Mouse (Mus musculus) liver, embryonic 13.5 days (tissue): ENCODE data around the gene Prr13. TPM values are rescaled to one million over a fixed set of nuclear protein-coding genes. Genes with fewer than 3 reads are reported as not detected.

Experiments
- ATAC-seq: fragments of 200-750 bp; cut with Nextera tagmentation; 2 replicates; pipeline ENCODE4 v1.8.0; 2017; ENCODE audit warnings: low read depth, mild to moderate bottlenecking, moderate number of reproducible peaks, moderate library complexity
- DNase-seq: peaks from one replicate; pipeline ENCODE4 v3.0.0; 2022
- H3K27ac ChIP-seq: fragments of 300-500 bp; sonication (generic); 2 replicates; pipeline ENCODE4 v1.5.1; 2015; ENCODE audit warnings: moderate library complexity, mild to moderate bottlenecking, inconsistent platforms
- H3K27me3 ChIP-seq: fragments of 300-500 bp; sonication (generic); 2 replicates; pipeline ENCODE4 v1.6.1; 2015; ENCODE audit warnings: mild to moderate bottlenecking, inconsistent platforms
- H3K36me3 ChIP-seq: fragments of 300-500 bp; sonication (generic); 2 replicates; pipeline ENCODE4 v1.6.1; 2015; ENCODE audit warnings: mild to moderate bottlenecking, inconsistent platforms
- H3K4me1 ChIP-seq: fragments of 300-500 bp; sonication (generic); replicated peaks from 2 replicates; pipeline ENCODE4 v1.6.1; 2015; ENCODE audit warnings: inconsistent platforms
- H3K4me2 ChIP-seq: fragments of 300-500 bp; sonication (generic); 2 replicates; pipeline ENCODE4 v1.6.1; 2015; ENCODE audit warnings: inconsistent platforms, mild to moderate bottlenecking, moderate library complexity
- H3K4me3 ChIP-seq: fragments of 300-500 bp; sonication (generic); replicated peaks from 2 replicates; pipeline ENCODE4 v1.5.1; 2015; ENCODE audit warnings: mild to moderate bottlenecking, inconsistent platforms
- H3K9ac ChIP-seq: fragments of 300-500 bp; sonication (generic); 2 replicates; pipeline ENCODE4 v1.6.1; 2015; ENCODE audit warnings: mild to moderate bottlenecking, inconsistent platforms
- H3K9me3 ChIP-seq: fragments of 300-500 bp; sonication (generic); replicated peaks from 2 replicates; pipeline ENCODE4 v1.6.1; 2016; ENCODE audit warnings: inconsistent platforms
- whole genome bisulfite sequencing: fragments of 180-500 bp; shearing (Covaris S2); methylation state at CpG from one replicate; pipeline ENCODE4 v1.1.7; 2015; ENCODE audit not compliant: insufficient replicate concordance; 5-methylcytosine and 5-hydroxymethylcytosine counted together
- polyA plus RNA-seq: library from polyadenylated mRNA; unstranded; fragments of >200 nt; fragmentation: Nextera tagmentation; extraction: Ambion mirVana; gene quantifications from 2 replicates; pipeline ENCODE4 v1.2.1, GENCODE M21; 2015

Prr13 gene
- polyA plus RNA-seq, 1 experiment from 2014 or later, result 108 TPM

DNA sequence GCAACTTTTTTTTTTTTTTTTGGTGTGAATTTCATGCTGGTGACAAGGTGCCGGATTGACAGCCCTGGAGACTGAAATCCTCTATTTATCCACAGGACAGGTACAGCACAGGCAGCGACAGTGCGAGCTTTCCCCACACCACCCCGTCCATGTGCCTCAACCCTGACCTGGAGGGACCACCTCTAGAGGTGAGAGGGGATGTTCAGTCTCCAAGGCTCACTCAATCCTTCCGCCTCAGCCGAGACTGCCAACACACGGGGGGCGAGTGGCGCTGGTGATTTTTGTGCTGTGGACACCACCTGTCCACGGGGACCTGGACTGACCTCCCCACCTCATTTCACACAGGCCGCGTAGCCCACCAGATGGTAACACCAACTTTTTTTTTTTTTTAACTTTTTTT, 27.0 kb downstream of the Prr13 start:
- no peaks in the 10 kb centered on the region for H3K4me1 ChIP-seq
- WGBS, result 92% methylated on average over 12 of the region's 12 CpGs
- H3K4me2 ChIP-seq, result no peak overlapping the region
- peaks cover 91% of the 10 kb centered on the region for H3K36me3 ChIP-seq
- H3K4me3 ChIP-seq, result no peak overlapping the region
- DNase-seq (no peak), ATAC-seq (no peak)
- no peak overlapping the region for H3K9ac ChIP-seq
- H3K27ac ChIP-seq, result no peak overlapping the region
- no peaks in the 10 kb centered on the region for H3K9me3 ChIP-seq
- H3K27me3 ChIP-seq, result no peaks in the 10 kb centered on the region

DNA sequence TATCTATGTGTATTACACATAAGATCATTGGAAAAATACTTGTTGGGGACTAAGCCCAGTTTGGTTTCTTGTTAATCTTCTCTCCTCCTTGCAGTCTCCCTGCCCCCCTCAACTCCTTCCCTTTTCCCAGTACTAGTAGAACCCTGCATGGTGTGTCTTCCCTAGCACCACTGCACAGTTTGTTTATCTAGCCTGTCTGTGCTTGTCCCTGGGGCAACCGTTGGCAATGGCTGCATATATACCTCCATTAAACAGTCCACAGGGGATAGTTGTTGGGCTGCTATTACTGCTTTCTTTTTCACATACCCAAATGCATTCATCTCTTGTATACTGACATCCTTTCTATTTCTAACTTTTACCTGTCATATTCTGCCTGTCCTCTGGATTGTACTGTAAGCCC, 28.8 kb downstream of the Prr13 start:
- no peaks in the 10 kb centered on the region for H3K9me3 ChIP-seq
- H3K4me2 ChIP-seq, result no peak overlapping the region
- peaks cover 84% of the 10 kb centered on the region for H3K36me3 ChIP-seq
- DNase-seq (no peak), ATAC-seq (no peak)
- no peaks in the 10 kb centered on the region for H3K27me3 ChIP-seq
- H3K27ac ChIP-seq, result no peak overlapping the region
- no peak overlapping the region for H3K9ac ChIP-seq
- WGBS, result 60% methylated on average over 1 of the region's 1 CpGs
- no peaks in the 10 kb centered on the region for H3K4me1 ChIP-seq
- H3K4me3 ChIP-seq, result no peak overlapping the region

DNA sequence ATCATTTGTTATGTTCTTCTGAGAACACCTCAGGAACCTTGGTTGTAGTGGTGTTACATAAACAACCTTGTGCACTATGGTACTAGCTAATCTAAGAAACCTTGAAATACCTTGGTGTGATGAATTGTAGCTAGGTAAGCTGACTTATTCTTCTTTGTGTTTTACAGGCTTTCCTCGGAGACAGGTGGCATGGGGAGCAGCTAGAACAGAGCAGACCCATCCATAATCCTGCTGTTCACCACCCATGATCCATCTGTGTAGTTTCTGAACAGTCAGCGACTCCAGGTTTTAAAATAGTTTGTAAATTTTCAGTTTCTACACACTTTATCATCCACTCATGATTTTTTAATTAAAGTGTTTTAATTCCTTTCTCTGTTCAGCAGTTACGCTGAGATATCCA, 39.5 kb downstream of the Prr13 start:
- Histone ChIP-seq H3K9me3 (no peaks in the 10 kb centered on the region), H3K4me1 (peaks cover 9% of the 10 kb centered on the region; the same call in 1 of the 2 replicates), H3K27ac (no peak overlapping the region), H3K4me2 (no peak overlapping the region), H3K4me3 (no peak overlapping the region), H3K36me3 (peaks cover 98% of the 10 kb centered on the region), H3K9ac (no peak overlapping the region), H3K27me3 (no peaks in the 10 kb centered on the region)
- DNase-seq (no peak), ATAC-seq (no peak)
- 88% methylated on average over 3 of the region's 3 CpGs for WGBS

DNA sequence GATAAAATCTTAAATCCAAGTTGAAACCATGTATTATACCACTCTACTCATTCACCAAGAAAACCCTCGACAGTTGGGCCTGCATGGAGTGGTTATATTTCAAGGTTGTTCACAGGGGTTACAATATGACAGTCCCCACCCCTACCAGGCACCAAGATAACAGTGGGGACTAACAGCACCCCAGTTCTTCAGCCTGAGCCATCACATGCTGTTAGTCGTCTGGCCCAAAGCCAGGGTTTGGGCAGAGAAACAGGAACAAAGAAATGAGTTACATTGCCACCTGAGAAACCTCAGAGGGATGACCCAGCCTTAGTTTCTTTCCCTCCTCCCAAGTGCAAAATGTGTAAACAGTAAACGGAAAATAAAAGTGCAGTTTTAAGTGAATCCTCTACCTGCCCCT, 40.5 kb downstream of the Prr13 start:
- no peak overlapping the region for H3K4me2 ChIP-seq
- H3K36me3 ChIP-seq, result peaks cover 98% of the 10 kb centered on the region
- no peaks in the 10 kb centered on the region for H3K27me3 ChIP-seq
- WGBS, result 76% methylated on average over 3 of the region's 3 CpGs
- H3K27ac ChIP-seq, result no peak overlapping the region
- H3K4me3 ChIP-seq, result no peak overlapping the region
- no peak overlapping the region for H3K9ac ChIP-seq
- H3K9me3 ChIP-seq, result no peaks in the 10 kb centered on the region
- peaks cover 9% of the 10 kb centered on the region; the same call in 1 of the 2 replicates for H3K4me1 ChIP-seq
- no peak for DNase-seq
- no peak for ATAC-seq

DNA sequence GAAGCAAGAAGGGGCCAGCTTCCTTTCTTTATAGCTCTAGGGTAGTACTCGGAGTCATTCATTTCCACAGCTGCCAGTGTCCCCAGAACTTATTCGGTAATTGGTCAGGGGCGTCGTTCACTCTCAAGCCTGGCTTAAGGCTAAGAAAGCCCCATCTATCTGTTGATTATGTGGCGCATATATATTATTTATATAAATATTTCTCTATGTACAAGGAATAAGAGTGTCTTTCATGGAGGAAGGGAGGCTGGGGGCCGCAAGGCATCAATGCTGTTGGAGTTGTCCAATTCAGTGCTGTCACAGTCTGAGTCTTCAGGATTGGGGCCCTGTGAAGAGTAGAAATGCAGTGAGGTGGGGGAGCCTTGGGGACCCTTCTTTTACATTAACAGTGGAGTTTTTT, 41.0 kb downstream of the Prr13 start:
- WGBS, result 88% methylated on average over 6 of the region's 6 CpGs
- DNase-seq (no peak), ATAC-seq (no peak)
- Histone ChIP-seq H3K4me3 (no peak overlapping the region), H3K4me1 (peaks cover 9% of the 10 kb centered on the region; the same call in 1 of the 2 replicates), H3K27me3 (no peaks in the 10 kb centered on the region), H3K27ac (no peak overlapping the region), H3K36me3 (peaks cover 97% of the 10 kb centered on the region), H3K4me2 (no peak overlapping the region), H3K9me3 (no peaks in the 10 kb centered on the region), H3K9ac (no peak overlapping the region)

DNA sequence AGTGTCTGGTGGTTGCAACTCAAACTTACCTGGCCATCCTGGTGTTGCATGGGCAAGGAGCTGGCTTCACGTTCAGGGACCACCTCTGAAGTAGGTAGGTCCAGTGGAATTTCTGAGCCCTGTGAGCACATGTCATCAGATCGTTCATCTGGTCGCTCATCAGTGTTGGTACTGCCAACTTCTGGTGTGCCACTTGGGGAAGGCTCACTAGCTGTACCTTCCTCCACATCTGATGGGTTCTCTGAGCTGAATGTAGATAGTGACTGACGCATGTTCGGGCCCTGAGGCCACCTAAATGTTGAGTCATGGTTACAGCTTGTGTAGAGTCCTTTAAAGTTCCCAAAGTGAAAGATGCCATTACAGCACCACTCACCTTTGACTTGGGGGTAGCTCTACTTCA, 41.7 kb downstream of the Prr13 start:
- Histone ChIP-seq H3K9me3 (no peaks in the 10 kb centered on the region), H3K4me1 (peaks cover 15% of the 10 kb centered on the region), H3K27ac (no peak overlapping the region), H3K4me2 (no peak overlapping the region), H3K36me3 (peaks cover 94% of the 10 kb centered on the region), H3K4me3 (no peak overlapping the region), H3K9ac (no peak overlapping the region), H3K27me3 (no peaks in the 10 kb centered on the region)
- 81% methylated on average over 5 of the region's 5 CpGs for WGBS
- no peak for DNase-seq
- no peak for ATAC-seq

DNA sequence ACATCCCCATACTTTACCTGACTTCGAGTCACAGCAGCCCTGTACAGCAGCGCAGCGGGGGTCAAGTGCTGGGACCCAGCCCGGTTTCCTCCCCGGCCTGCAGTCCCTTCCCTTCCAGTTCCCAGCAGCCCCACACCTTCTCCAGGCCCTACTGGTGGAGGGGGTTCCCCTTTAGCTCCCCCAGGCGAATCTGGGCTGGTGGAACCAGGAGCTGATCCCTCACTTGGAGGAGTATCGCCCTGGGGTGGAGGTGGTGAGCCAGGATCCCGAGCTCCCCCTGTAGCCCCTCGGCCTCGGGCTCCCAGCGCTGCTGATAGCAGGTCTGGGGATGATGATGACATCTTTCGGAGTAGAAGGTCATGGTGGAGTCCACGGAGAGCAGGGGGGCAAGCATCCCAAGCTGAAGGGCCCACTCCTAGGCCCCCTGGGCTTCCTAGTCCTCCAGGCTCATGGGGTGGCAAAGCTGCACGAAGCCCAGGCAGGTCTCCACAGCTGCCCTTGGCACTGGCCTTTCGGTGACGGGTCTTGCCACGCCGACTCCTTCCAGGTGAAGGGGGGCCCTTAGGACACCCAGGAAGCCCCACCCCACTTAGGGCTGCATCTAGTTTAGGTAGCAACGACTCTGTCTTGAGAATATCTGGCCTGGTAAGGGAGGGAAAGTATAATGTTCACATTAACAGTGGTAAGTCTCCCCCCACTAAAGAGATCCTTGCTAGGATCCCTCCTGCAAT, 42.4 kb downstream of the Prr13 start:
- Histone ChIP-seq H3K27ac (no peak overlapping the region), H3K36me3 (peaks cover 86% of the 10 kb centered on the region), H3K4me2 (no peak overlapping the region), H3K4me1 (peaks cover 22% of the 10 kb centered on the region), H3K9ac (no peak overlapping the region), H3K9me3 (no peaks in the 10 kb centered on the region), H3K4me3 (no peak overlapping the region), H3K27me3 (no peaks in the 10 kb centered on the region)
- 0 out of 2 replicates have a peak, but pooled peaks have one; percentile 9 for ATAC-seq
- DNase-seq, result no peak
- 88% methylated on average over 19 of the region's 19 CpGs for WGBS

DNA sequence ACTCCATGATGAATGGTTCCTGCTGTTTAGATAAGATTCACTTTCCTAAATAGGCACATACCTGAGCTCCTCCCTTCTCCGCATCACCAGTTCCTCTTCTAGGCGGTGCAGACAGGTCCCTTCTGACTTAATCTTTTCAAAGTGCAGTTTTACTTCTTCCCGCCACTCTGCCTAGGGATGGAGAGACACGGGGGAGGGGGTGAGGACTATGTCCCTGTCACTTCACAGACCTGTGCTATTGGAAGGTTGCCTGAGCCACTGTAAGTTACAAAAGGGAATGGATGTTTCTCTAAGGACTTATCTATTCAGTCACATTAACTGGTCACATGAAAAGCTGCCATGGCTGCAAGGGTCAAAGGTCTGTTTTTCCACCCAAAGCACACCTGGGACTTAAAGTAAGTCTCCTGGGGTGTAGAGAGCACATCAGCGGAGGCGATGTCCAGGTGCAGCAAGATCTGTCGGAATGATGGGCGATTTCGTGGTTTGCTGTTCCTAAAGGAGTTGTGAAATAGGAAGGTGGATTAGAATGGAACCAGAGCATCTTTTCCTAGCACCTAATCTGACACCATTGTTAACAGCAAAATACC, 43.5 kb downstream of the Prr13 start:
- H3K36me3 ChIP-seq, result peaks cover 76% of the 10 kb centered on the region
- H3K4me3 ChIP-seq, result no peak overlapping the region
- ATAC-seq (no peak), DNase-seq (no peak)
- H3K4me2 ChIP-seq, result no peak overlapping the region
- H3K9ac ChIP-seq, result no peak overlapping the region
- no peak overlapping the region; the same call in 1 of the 2 replicates for H3K27ac ChIP-seq
- no peaks in the 10 kb centered on the region for H3K9me3 ChIP-seq
- no peaks in the 10 kb centered on the region for H3K27me3 ChIP-seq
- 83% methylated on average over 9 of the region's 9 CpGs for WGBS
- H3K4me1 ChIP-seq, result peaks cover 29% of the 10 kb centered on the region

DNA sequence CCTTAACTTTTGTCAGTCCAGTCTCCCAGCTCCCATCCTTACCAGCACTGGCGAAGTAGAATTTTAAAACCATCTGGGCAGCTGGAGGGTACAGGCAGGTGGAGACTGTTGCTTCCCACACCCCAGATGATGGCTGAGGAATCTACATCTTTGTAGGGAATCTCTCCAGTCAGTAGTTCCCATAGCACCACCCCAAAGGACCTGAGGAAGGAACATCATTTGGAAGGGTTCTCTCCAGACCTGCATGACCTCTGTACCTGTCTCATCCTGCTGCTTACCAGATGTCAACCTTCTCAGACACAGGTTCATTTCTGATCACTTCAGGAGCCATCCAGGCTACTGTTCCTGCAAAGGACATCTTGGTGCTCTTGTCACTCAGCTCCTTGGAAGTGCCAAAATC, 44.6 kb downstream of the Prr13 start, which contains the start of gene Gm10337:
Gene Gm10337, plus strand, starts transcription at position 276 of the 400 bp plus-strand sequence.
- no peak within 1 kb of the TSS for H3K27ac ChIP-seq

DNA sequence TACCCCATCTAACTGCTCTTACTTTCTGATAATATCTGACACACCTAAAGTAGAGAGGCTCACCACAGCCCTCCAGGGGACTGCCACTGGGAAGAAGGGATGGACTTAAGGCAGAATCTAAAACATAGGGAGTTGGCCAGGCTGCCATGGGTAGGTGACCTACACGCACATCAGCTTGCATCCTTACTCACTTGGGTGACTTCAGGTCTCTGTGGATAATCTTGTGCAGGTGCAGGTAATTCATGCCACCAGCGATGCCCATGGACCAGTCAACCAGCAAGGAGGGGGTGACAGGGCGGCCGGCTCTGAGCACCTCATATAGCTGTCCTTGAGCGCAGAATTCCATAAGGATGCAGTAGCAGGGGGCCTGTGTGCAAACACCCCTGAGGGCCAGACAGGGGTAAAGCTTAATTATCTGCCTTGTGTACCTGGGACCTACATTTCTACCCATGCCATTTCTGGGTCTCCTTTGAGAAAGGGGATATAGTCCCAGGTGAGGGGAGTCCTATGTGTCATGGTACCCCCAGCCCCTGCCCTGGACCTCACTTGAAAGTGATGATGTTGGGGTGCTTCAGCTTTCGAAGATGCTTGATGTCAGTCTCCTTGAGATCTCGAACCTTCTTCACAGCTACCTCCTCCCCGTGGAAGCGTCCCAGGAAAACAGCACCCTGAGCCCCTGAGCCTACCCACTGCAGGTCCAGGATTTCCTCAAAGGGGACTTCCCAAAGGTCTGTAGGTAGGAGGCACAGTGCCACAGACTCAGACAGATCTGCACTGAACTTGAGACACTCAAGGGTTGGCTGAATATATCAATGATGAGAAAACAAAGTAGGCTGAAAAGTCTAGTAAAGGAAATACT, 45.3 kb downstream of the Prr13 start:
- H3K4me2 ChIP-seq, result no peak overlapping the region
- H3K9ac ChIP-seq, result no peak overlapping the region
- WGBS, result 84% methylated on average over 9 of the region's 9 CpGs
- no peak overlapping the region for H3K4me3 ChIP-seq
- peaks cover 29% of the 10 kb centered on the region for H3K4me1 ChIP-seq
- ATAC-seq, result peak; percentile 25; the same call in 1 of the 2 replicates
- H3K27me3 ChIP-seq, result no peaks in the 10 kb centered on the region
- H3K27ac ChIP-seq, result no peak overlapping the region
- H3K36me3 ChIP-seq, result peaks cover 59% of the 10 kb centered on the region
- no peak for DNase-seq
- no peaks in the 10 kb centered on the region for H3K9me3 ChIP-seq

More for the DNA sequence above, 44.6 kb downstream of the Prr13 start, which contains the start of gene Gm10337:
- no peak within 1 kb of the TSS for H3K4me3 ChIP-seq
- peaks cover 29% of the 10 kb centered on the region for H3K4me1 ChIP-seq
- H3K4me2 ChIP-seq, result no peak within 1 kb of the TSS
- peaks cover 65% of the 10 kb centered on the region for H3K36me3 ChIP-seq
- no peak for ATAC-seq
- DNase-seq, result no peak
- no peak within 1 kb of the TSS for H3K9ac ChIP-seq
- H3K27me3 ChIP-seq, result no peaks in the 10 kb centered on the region
- WGBS, result 92% methylated on average over 1 of the region's 1 CpGs
- no peaks in the 10 kb centered on the region for H3K9me3 ChIP-seq

DNA sequence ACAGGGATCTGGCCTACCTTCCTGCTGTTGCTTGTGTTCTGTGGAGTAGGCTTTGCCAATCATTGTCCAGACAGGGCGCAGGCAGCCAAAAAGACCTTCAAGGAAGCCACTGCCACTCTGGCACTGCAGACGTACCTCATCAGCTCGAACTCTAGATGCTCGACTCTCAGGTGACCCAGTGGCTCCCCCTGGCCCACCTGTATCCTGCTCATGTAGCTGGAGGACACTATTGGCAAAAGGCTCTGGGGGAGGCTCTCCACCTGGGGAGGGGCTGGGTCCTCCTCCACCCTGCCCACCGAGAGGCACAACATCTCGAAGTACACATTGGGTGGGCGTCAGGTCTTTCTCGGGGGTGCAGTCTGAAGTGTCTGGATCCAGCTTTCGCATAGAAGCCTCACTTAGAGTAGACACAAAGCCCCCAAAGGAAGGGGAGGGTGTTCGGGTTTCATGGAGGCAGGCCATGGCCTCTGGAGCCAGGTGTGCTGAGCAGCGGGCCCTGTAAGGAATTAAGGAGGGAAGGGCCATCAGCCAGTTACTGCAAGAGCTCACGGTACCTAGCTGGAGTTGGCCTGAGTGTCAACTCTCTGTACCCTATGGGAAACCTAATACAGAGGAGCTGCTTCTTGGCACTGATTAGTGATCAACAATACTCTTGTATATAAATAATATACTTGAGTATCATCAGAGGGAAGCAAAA, 46.4 kb downstream of the Prr13 start:
- Histone ChIP-seq H3K4me3 (no peak overlapping the region), H3K27me3 (peaks cover 6% of the 10 kb centered on the region; the same call in 1 of the 2 replicates), H3K4me1 (peaks cover 39% of the 10 kb centered on the region), H3K27ac (no peak overlapping the region), H3K36me3 (peaks cover 49% of the 10 kb centered on the region), H3K9ac (no peak overlapping the region), H3K9me3 (no peaks in the 10 kb centered on the region), H3K4me2 (no peak overlapping the region)
- 72% methylated on average over 12 of the region's 12 CpGs for WGBS
- no peak for ATAC-seq
- DNase-seq, result no peak
